Mouse (Mus musculus) megakaryocyte, embryonic 14.5 days (primary cell): Measurements from ENCODE around the gene Hmox1.

Experiments
- FLI1 ChIP-seq: IDR thresholded peaks from 2 replicates; pipeline ENCODE4 v1.6.1; 2012; ENCODE audit warnings: low read length, inconsistent platforms, mixed read lengths
- GATA1 ChIP-seq: IDR thresholded peaks from 3 replicates; pipeline ENCODE4 v1.6.1; 2012; ENCODE audit warnings: mixed read lengths, low read length, inconsistent platforms, borderline replicate concordance

DNA sequence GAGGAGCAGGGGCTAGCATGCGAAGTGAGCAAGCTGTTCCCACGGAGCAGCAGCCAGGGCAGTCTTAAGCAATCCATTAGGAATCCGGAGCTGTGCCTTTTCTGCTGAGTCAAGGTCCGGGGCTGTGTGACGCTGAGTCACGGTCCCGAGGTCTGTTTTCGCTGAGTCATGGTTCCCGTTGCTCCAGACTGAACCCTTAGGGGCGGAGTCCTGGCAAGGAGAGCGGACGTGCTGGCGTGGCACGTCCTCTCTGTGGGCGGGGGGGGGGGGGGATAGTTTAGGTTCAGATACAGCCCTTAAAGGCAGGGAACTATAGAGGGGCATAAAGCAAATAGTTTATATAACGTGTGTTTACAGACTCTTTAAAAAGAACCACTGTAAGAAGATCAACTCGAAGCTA is 9.6 kb upstream of the Hmox1 start:
- TF ChIP-seq GATA1 (no peak), FLI1 (no peak)
